Mouse (Mus musculus) G1E-ER4 (cell line): ENCODE data around the gene Prdm15. TPM values are rescaled to one million over a fixed set of nuclear protein-coding genes. Genes with fewer than 3 reads are reported as not detected.

ENCODE experiments used
- GATA1 ChIP-seq: IDR thresholded peaks from one replicate; pipeline ENCODE4 v1.8.0; 2012; ENCODE audit warnings: low read length, inconsistent platforms
- polyA plus RNA-seq: library from polyadenylated mRNA; stranded (reverse); fragments of >175 nt; gene quantifications from 2 replicates; pipeline ENCODE4 v1.2.3, GENCODE M21; 2012

The Prdm15 gene
- polyA plus RNA-seq, 1 experiment: 2.8 TPM

DNA sequence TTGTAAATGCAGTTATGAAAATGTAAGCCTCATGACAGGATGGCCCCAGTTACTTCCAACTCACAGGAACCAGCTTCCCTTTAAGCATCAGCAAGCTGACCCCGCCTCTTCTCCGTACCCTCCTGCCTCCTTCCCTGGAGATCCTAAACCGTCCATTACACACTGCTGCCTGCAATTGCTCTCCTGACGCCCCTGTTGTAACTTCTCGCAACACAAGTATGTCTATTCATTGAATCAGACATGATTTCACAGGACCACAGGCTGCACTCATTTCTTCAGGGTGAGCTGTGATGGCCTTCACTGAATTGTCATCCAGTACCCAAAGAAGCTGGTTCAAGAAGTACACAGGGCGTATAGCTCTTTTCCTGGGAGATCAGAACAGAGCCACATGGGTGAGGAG is 2.8 kb downstream of the Prdm15 start:
- no peak for TF ChIP-seq GATA1

GRCm38 (mm10) chr16:97844967-97845937 is 6.4 kb downstream of the Prdm15 start:
- no peak for TF ChIP-seq GATA1

- TF ChIP-seq GATA1: no peak
These were observed 19.5 kb downstream of the Prdm15 start for GRCm38 (mm10) chr16:97832154-97832553.

- TF ChIP-seq GATA1: no peak
These were observed 23.4 kb downstream of the Prdm15 start for GRCm38 (mm10) chr16:97828207-97828606.

DNA sequence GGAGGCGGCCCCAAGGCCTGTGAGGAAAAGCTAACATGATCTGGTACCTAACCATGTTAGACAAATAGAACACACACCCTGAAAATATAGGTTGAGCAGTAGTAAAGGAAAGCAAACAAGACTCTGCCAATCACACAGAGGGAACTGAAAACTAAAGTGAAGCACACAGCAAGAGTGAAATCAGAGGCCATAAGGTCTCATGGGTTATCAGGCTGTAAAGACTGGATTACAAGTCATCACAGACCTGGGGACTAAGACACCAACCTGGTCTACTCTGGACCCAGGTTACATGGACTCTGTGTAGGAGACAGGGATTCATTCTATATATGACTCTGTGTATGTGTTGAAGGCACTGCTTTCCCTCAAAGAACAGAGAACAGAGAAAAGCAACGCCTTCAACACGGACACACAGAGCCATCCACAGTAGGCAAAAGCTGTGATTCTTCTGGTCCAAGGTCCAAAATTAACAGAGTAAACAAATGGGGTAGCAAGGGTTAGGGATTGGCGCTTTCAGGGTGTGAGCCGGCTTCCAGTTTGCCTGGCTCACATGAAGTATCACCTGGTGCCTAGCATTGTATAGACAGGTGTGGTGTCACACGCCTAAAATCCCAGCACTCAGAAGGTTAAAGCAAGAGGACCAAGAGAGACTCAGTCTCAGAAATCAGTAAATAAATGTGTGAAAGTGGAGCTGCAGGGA is 28.2 kb downstream of the Prdm15 start:
- TF ChIP-seq GATA1: no peak

GRCm38 (mm10) chr16:97819532-97819931 is 32.1 kb downstream of the Prdm15 start:
- no peak for TF ChIP-seq GATA1

DNA sequence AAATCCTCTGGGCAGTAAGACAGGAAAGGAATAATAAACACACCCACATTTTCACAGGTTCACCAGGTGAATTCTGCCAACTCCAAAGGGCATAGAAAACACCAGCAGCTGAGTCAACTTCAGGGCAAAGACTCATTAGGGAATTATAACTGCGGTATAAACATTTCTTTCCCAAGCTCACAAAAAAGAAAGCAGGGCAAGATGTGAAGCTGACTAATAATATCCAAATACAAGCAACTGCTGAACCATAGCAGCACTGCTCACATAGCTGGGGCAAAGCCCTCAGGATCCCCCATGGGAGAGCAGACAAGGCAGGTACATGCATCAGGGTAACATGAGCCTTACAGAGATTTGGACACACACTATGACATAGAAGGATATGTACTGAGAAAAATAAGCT is 34.2 kb downstream of the Prdm15 start:
- TF ChIP-seq GATA1: no peak

GRCm38 (mm10) chr16:97815269-97815668 is 36.4 kb downstream of the Prdm15 start:
- no peak for TF ChIP-seq GATA1

GRCm38 (mm10) chr16:97814060-97814459 is 37.6 kb downstream of the Prdm15 start:
- no peak for TF ChIP-seq GATA1

DNA sequence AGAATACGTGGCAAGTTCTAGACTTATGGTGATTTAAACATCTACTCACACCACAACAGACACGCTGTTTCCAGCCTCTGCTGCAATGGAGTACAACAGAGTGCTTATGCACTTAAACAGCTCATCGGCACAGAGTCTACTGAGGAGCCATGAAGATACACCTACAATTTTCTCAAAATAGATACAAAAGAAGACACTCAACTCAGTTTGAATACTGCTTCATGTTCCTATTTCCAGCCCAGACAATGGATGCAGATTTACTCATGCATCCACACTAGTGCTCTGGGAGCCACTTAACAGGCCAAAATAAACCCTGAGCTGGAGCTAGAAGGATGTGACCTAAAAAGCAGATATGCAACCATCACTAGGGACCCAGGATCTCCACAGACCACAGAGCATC is 42.8 kb downstream of the Prdm15 start:
- no peak for TF ChIP-seq GATA1

DNA sequence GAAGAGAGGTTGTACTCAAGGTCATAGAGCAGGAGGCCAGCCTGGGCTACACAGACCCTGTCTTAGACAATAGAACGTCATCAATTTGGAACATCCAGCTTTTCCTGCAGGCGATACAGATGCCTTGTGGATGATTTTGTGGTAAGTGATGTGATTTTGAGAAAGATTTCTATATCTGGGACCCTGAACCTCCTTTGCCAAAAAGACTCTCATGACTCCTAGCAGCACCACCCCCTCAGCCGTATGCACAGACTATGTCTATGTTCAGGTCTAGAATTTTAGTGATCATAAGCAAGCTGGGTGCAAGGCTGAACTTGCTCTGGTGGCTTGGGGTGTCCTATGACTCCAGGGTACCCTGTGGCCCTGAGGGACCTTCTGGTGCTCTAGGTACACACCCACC is 46.0 kb downstream of the Prdm15 start:
- TF ChIP-seq GATA1: no peak

GRCm38 (mm10) chr16:97804680-97805547 is 46.7 kb downstream of the Prdm15 start:
- no peak for TF ChIP-seq GATA1

DNA sequence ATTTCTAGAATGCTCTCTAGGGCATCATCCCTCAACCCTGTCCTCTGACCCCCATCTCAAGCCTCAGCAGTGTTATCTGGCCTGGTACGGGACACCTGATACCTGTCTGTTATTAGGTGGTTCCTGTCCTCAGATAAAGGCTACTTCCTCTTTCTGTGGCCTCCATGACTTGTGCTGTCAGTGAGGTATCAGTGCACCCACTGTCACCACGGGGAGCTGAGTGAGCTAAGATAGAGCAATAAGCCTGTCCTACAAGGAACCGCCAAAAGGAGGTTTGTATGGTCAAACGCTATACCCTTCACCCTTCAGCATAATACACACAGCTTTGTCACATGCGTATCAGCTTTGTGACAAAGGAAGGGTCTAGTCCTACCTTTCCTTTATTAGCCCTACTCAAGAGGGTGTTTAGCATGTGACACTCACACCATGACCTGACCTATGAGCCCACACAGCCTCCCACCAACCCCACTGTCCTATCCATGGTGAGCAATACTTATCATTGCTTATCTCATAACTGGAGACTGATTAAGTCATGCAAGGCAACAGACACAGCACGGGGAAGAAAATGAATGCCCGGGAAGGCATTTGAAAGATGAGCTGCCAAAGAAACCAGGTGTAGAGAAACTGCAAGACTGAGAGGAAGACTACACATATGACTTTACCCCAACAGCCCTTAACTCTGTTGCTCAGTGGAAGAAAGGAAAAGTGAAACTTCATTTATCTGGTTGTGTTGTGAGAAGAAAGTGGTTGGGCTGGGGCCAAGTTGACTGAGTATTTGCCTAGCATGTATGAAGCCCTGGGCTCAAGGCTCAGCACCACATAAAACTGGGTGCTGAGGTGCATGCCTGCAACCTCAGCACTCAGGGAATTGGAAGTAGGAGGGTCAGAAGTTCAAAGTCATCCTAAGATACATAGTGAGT is 53.4 kb downstream of the Prdm15 start:
- TF ChIP-seq GATA1: peak; percentile 81

DNA sequence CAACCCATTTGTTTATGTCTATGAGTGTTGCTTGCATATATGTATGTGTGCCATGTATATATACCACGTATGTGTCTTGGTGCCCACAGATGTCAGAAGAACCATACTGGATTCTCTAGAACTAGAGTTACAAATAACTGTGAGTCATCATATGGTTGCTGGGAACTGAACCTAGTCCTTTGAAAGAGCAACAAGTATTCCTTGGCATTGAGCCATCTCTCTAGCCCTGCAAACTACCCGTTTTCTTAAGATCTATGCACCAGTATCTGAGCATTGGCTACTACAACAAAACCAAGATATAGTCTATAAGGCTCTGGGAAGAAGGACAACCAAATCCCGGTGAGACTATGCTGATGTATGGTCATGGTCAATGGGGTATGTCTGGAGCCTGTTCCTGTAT is 54.4 kb downstream of the Prdm15 start:
- no peak for TF ChIP-seq GATA1

GRCm38 (mm10) chr16:97794256-97794655 is 57.4 kb downstream of the Prdm15 start:
- no peak for TF ChIP-seq GATA1
